Mouse (Mus musculus): ENCODE measurements around the gene Gm8906. TPM values are rescaled to one million over a fixed set of nuclear protein-coding genes. Genes with fewer than 3 reads are reported as not detected.

Gene Gm8906
- polyA plus RNA-seq (2017; shearing (Covaris generic)): 0.37 TPM

GRCm38 (mm10) chr5:11502385-11502784 is at the start of gene Gm8906:
Gm8906 (plus strand) TSS chr5:11502685.

Other genes with a start within 250 kb of the Gm8906 start
- gene Gm8890, start 246.7 kb upstream of the Gm8906 start, polyA plus RNA-seq (2017; shearing (Covaris generic)): not detected
- not detected for gene Speer1, start 161.2 kb upstream of the Gm8906 start, polyA plus RNA-seq (2017; shearing (Covaris generic))
- gene Gm8897, start 86.3 kb upstream of the Gm8906 start, polyA plus RNA-seq (2017; shearing (Covaris generic)): not detected
- gene Gm6460, start 92.2 kb downstream of the Gm8906 start, polyA plus RNA-seq (2017; shearing (Covaris generic)): not detected
- gene Gm8922, start 179.3 kb downstream of the Gm8906 start, polyA plus RNA-seq (2017; shearing (Covaris generic)): not detected

Measured in inflammation-experienced regulatory T-cells, adult 16 weeks (primary cell).